Mouse (Mus musculus): ENCODE data around the gene Sirt6. TPM values are rescaled to one million over a fixed set of nuclear protein-coding genes. Genes with fewer than 3 reads are reported as not detected.

Gene Sirt6
- total and polyA plus RNA-seq, 2 experiments from 2014 or later, result 25.2 to 33.4 TPM

DNA sequence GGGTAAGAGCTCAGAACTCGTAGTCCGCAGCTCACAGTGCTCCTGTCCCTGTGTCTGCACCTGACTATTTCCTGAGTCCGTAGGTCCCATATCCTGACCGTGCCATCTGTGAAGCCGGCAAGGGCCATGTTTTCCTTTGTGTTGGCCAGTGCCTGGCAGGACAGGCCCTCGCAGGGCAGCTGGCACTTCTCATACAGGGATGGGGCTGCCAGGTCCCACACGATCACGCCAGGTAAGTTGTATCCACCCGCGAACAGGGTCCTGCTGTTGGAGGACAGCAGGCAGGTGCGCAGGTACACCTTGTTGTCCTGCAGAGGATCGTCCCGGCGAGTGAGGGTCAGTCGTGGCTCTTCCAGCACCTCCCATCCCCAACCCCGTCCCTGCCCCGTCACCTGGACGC, 33.7 kb downstream of the Sirt6 start:
- no peak for DNase-seq
- Histone ChIP-seq H3K9me3 (ENCODE audit: low read length) (no peaks in the 10 kb centered on the region), H3K36me3 (ENCODE audit: insufficient read depth) (no peaks in the 10 kb centered on the region), H3K27ac (ENCODE audit: low read depth, low read length) (no peak overlapping the region), H3K4me3 (ENCODE audit: low read depth, low read length) (no peak overlapping the region), H3K9ac (no peak overlapping the region), H3K4me1 (ENCODE audit: insufficient read depth) (peaks cover 11% of the 10 kb centered on the region), H3K4me2 (ENCODE audit: low read depth) (no peak overlapping the region), H3K27me3 (ENCODE audit: insufficient read depth, low read length) (peaks cover 24% of the 10 kb centered on the region)
- ATAC-seq, result no peak
- WGBS, result 76% methylated on average over 18 of the region's 18 CpGs
- TF ChIP-seq CTCF (IDR thresholded peaks at IDR 0.05; ENCODE audit: low read depth), result no peak

DNA sequence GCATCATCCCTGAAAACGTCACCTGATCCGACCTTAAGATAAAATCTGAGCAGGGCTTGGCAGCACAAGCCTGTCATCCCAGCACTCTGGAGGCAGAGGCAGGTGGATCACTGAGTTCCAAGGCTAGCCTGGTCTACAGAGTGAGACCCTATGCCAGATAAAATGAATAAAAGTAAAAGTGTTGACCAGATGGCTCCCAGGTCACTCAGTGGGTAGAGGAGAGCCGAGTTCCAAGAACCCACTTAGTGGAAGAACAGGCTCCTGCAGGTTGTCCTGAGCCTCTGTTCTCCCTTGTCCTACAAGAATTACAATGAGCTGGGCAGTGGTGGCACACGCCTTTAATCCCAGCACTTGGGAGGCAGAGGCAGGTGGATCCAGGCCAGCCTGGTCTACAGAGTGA, 34.4 kb downstream of the Sirt6 start:
- Histone ChIP-seq H3K27ac (ENCODE audit: low read depth, low read length) (no peak overlapping the region), H3K9ac (no peak overlapping the region), H3K4me2 (ENCODE audit: low read depth) (no peak overlapping the region), H3K36me3 (ENCODE audit: insufficient read depth) (peaks cover 3% of the 10 kb centered on the region; the same call in 1 of the 2 replicates), H3K4me1 (ENCODE audit: insufficient read depth) (peaks cover 11% of the 10 kb centered on the region), H3K9me3 (ENCODE audit: low read length) (no peaks in the 10 kb centered on the region), H3K27me3 (ENCODE audit: insufficient read depth, low read length) (peaks cover 23% of the 10 kb centered on the region), H3K4me3 (ENCODE audit: low read depth, low read length) (no peak overlapping the region)
- no peak for TF ChIP-seq CTCF (IDR thresholded peaks at IDR 0.05; ENCODE audit: low read depth)
- WGBS, result 79% methylated on average over 4 of the region's 4 CpGs
- no peak for ATAC-seq
- no peak for DNase-seq

GRCm38 (mm10) chr10:81592631-81593030, 35.0 kb downstream of the Sirt6 start:
- 78% methylated on average over 7 of the region's 7 CpGs for WGBS
- ATAC-seq, result no peak
- H3K9me3 ChIP-seq (ENCODE audit: low read length), result no peaks in the 10 kb centered on the region

GRCm38 (mm10) chr10:81591846-81592245, 35.8 kb downstream of the Sirt6 start:
- Histone ChIP-seq H3K4me1 (ENCODE audit: insufficient read depth) (peaks cover 10% of the 10 kb centered on the region), H3K36me3 (ENCODE audit: insufficient read depth) (peaks cover 12% of the 10 kb centered on the region; the same call in 1 of the 2 replicates), H3K27ac (ENCODE audit: low read depth, low read length) (no peak overlapping the region), H3K9me3 (ENCODE audit: low read length) (no peaks in the 10 kb centered on the region), H3K9ac (no peak overlapping the region), H3K27me3 (ENCODE audit: insufficient read depth, low read length) (peaks cover 23% of the 10 kb centered on the region), H3K4me3 (ENCODE audit: low read depth, low read length) (no peak overlapping the region), H3K4me2 (ENCODE audit: low read depth) (no peak overlapping the region)
- TF ChIP-seq CTCF (IDR thresholded peaks at IDR 0.05; ENCODE audit: low read depth), result no peak
- 63% methylated on average over 9 of the region's 9 CpGs for WGBS
- DNase-seq (no peak), ATAC-seq (no peak)

More at GRCm38 (mm10) chr10:81592631-81593030, 35.0 kb downstream of the Sirt6 start:
- Histone ChIP-seq H3K27me3 (ENCODE audit: insufficient read depth, low read length) (peaks cover 23% of the 10 kb centered on the region), H3K27ac (ENCODE audit: low read depth, low read length) (no peak overlapping the region), H3K4me3 (ENCODE audit: low read depth, low read length) (no peak overlapping the region), H3K4me2 (ENCODE audit: low read depth) (no peak overlapping the region), H3K36me3 (ENCODE audit: insufficient read depth) (peaks cover 8% of the 10 kb centered on the region; the same call in 1 of the 2 replicates), H3K9ac (no peak overlapping the region), H3K4me1 (ENCODE audit: insufficient read depth) (peaks cover 11% of the 10 kb centered on the region)
- no peak for TF ChIP-seq CTCF (IDR thresholded peaks at IDR 0.05; ENCODE audit: low read depth)
- DNase-seq, result no peak

- H3K9me3 ChIP-seq (ENCODE audit: low read length), result no peaks in the 10 kb centered on the region
- peaks cover 9% of the 10 kb centered on the region for H3K27me3 ChIP-seq (ENCODE audit: insufficient read depth, low read length)
- no peaks in the 10 kb centered on the region for H3K4me1 ChIP-seq (ENCODE audit: insufficient read depth)
- 57% methylated on average over 7 of the region's 7 CpGs for WGBS
- DNase-seq, result no peak
- no peak overlapping the region for H3K4me2 ChIP-seq (ENCODE audit: low read depth)
- no peak overlapping the region for H3K4me3 ChIP-seq (ENCODE audit: low read depth, low read length)
- TF ChIP-seq CTCF (IDR thresholded peaks at IDR 0.05; ENCODE audit: low read depth), result no peak
- peaks cover 12% of the 10 kb centered on the region; the same call in 1 of the 2 replicates for H3K36me3 ChIP-seq (ENCODE audit: insufficient read depth)
- no peak for ATAC-seq
- H3K9ac ChIP-seq, result no peak overlapping the region
- H3K27ac ChIP-seq (ENCODE audit: low read depth, low read length), result no peak overlapping the region
Measured at GRCm38 (mm10) chr10:81588739-81589138, 38.9 kb downstream of the Sirt6 start.

GRCm38 (mm10) chr10:81583347-81583746, 44.2 kb downstream of the Sirt6 start:
- Histone ChIP-seq H3K9me3 (ENCODE audit: low read length) (no peaks in the 10 kb centered on the region), H3K4me1 (ENCODE audit: insufficient read depth) (no peaks in the 10 kb centered on the region), H3K9ac (no peak overlapping the region), H3K36me3 (ENCODE audit: insufficient read depth) (peaks cover 14% of the 10 kb centered on the region; the same call in 1 of the 2 replicates), H3K27ac (ENCODE audit: low read depth, low read length) (no peak overlapping the region), H3K4me2 (ENCODE audit: low read depth) (no peak overlapping the region), H3K27me3 (ENCODE audit: insufficient read depth, low read length) (no peaks in the 10 kb centered on the region), H3K4me3 (ENCODE audit: low read depth, low read length) (no peak overlapping the region)
- WGBS, result 52% methylated on average over 6 of the region's 6 CpGs
- no peak for TF ChIP-seq CTCF (IDR thresholded peaks at IDR 0.05; ENCODE audit: low read depth)
- no peak for DNase-seq
- ATAC-seq, result no peak

DNA sequence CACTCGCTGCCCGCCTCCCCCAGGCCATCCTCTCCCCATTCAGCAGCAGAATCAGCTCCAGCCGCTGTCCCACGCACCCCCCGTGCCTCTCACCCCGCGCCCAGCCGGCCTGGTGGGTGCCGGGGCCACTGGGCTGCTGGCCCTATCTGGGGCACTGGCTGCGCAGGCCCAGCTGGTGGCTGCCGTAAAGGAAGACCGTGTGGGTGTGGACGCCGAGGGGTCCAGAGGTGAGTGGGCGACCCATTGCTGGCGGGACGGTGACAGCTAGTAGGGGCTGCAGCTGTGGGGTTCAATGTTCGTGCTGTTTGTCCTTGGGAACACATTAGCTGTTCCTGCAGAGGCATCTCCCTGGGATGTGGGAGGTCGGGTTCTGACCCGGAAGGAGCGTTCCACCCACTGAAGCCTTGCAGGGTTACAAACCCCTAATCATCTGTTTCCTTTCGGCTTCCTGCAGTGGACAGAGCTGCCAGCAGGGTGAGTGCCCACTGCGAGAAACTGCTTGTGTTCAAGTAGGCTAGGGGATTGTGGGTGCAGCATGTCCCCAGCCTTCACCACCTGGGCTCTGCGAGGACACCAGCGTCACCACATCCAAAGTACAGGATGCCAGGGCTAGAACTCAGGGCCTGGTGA, 47.0 kb downstream of the Sirt6 start:
- DNase-seq, result no peak
- Histone ChIP-seq H3K4me1 (ENCODE audit: insufficient read depth) (peaks cover 5% of the 10 kb centered on the region; the same call in 1 of the 2 replicates), H3K9ac (no peak overlapping the region), H3K27ac (ENCODE audit: low read depth, low read length) (no peak overlapping the region), H3K4me3 (ENCODE audit: low read depth, low read length) (no peak overlapping the region), H3K9me3 (ENCODE audit: low read length) (no peaks in the 10 kb centered on the region), H3K36me3 (ENCODE audit: insufficient read depth) (0 out of 2 replicates have a peak, but pooled peaks cover 5% of the 10 kb centered on the region), H3K27me3 (ENCODE audit: insufficient read depth, low read length) (peaks cover 8% of the 10 kb centered on the region), H3K4me2 (ENCODE audit: low read depth) (no peak overlapping the region)
- WGBS, result 60% methylated on average over 25 of the region's 25 CpGs
- peak; percentile 18; the same call in 1 of the 2 replicates for ATAC-seq
- peak; percentile 38 for TF ChIP-seq CTCF (IDR thresholded peaks at IDR 0.05; ENCODE audit: low read depth)

Measured in forebrain, postnatal 0 days (tissue).